Comparison of ENCODE assay signal across 10 mouse cellular contexts in genomic region chr7:27315958-27316357, GRCm38 (mm10). TPM values are rescaled to one million over a fixed set of nuclear protein-coding genes. Genes with fewer than 3 reads are reported as not detected.
A peak's percentile ranks its signal among the peaks of the same experiment; 100 is the strongest.
DNase-seq lines count a peak whose midpoint lies in the region; ATAC-seq and TF ChIP-seq lines count a peak whose summit lies in the region.
"Had no signal": no experiment of that assay in that cellular context is flagged by ENCODE, and none has a peak within 500 bp of the region (broad histone marks: within the 10 kb centered on the region; RNA-seq: fewer than 3 reads in every experiment).

No protein-coding gene starts in this region.

- H3K27ac ChIP-seq in hindbrain, embryonic 10.5 days, result peak overlapping the region; percentile 64; the same call in 1 of the 2 replicates
- H3K27ac ChIP-seq in hindbrain, embryonic 11.5 days (ENCODE audit: low read depth, low read length), result no peak overlapping the region
- H3K27ac ChIP-seq in embryonic facial prominence, embryonic 13.5 days, result no peak overlapping the region
- 0 out of 2 replicates have a peak overlapping the region, but pooled peaks have one; percentile 8 for H3K27ac ChIP-seq in hindbrain, embryonic 15.5 days (replicated peaks)
- H3K27ac ChIP-seq in midbrain, postnatal 0 days (ENCODE audit: low read depth, low read length), result no peak overlapping the region
- H3K27ac ChIP-seq: embryonic facial prominence, embryonic 12.5 days had no signal

- 37% methylated on average over 7 of the region's 7 CpGs for WGBS in hindbrain, embryonic 10.5 days
- WGBS in hindbrain, embryonic 11.5 days, result 35% methylated on average over 7 of the region's 7 CpGs
- WGBS in embryonic facial prominence, embryonic 13.5 days, result 23% methylated on average over 7 of the region's 7 CpGs
- 22% methylated on average over 7 of the region's 7 CpGs for WGBS in hindbrain, embryonic 15.5 days
- 22% methylated on average over 7 of the region's 7 CpGs for WGBS in midbrain, postnatal 0 days

- H3K27me3 ChIP-seq in hindbrain, embryonic 10.5 days (ENCODE audit: insufficient read depth, poor library complexity, severe bottlenecking), result peaks cover 14% of the 10 kb centered on the region
- H3K27me3 ChIP-seq in hindbrain, embryonic 11.5 days (ENCODE audit: control insufficient read depth, insufficient read depth, low read length), result 0 out of 2 replicates have a peak, but pooled peaks cover 2% of the 10 kb centered on the region
- peaks cover 10% of the 10 kb centered on the region for H3K27me3 ChIP-seq in embryonic facial prominence, embryonic 13.5 days
- peaks cover 4% of the 10 kb centered on the region; the same call in 1 of the 2 replicates for H3K27me3 ChIP-seq in hindbrain, embryonic 15.5 days
- no peaks in the 10 kb centered on the region for H3K27me3 ChIP-seq in midbrain, postnatal 0 days (ENCODE audit: insufficient read depth, low read length)

- peak; percentile 61 for DNase-seq in hindbrain, embryonic 10.5 days (ENCODE audit: low spot score)
- no peak for DNase-seq in hindbrain, embryonic 11.5 days (ENCODE audit: low spot score)
- DNase-seq in midbrain, postnatal 0 days (ENCODE audit: low spot score), result peak; percentile 87
- no peak for DNase-seq in adrenal gland, postnatal 25 days
- no peak for DNase-seq in urinary bladder, adult 2 months (ENCODE audit: low spot score)
- DNase-seq in layer of hippocampus, adult 9-11 months, result no peak
- DNase-seq: lung, embryonic 14.5 days had no signal

- peaks cover 16% of the 10 kb centered on the region for H3K9me3 ChIP-seq in hindbrain, embryonic 10.5 days
- no peaks in the 10 kb centered on the region; the same call in 1 of the 2 replicates for H3K9me3 ChIP-seq in hindbrain, embryonic 11.5 days (ENCODE audit: control insufficient read depth, low read length)
- peaks cover 10% of the 10 kb centered on the region; the same call in 1 of the 2 replicates for H3K9me3 ChIP-seq in embryonic facial prominence, embryonic 13.5 days
- no peaks in the 10 kb centered on the region for H3K9me3 ChIP-seq in hindbrain, embryonic 15.5 days
- no peaks in the 10 kb centered on the region for H3K9me3 ChIP-seq in midbrain, postnatal 0 days (ENCODE audit: low read length)

- H3K4me2 ChIP-seq in hindbrain, embryonic 11.5 days (replicated peaks; ENCODE audit: low read depth, low read length), result no peak overlapping the region
- H3K4me2 ChIP-seq in embryonic facial prominence, embryonic 13.5 days, result no peak overlapping the region
- H3K4me2 ChIP-seq in hindbrain, embryonic 15.5 days, result no peak overlapping the region
- no peak overlapping the region for H3K4me2 ChIP-seq in midbrain, postnatal 0 days (ENCODE audit: low read depth, low read length, poor library complexity, severe bottlenecking)
- H3K4me2 ChIP-seq: embryonic facial prominence, embryonic 12.5 days; lung, embryonic 14.5 days had no signal

- H3K36me3 ChIP-seq in hindbrain, embryonic 10.5 days, result peaks cover 9% of the 10 kb centered on the region; the same call in 1 of the 2 replicates
- no peaks in the 10 kb centered on the region for H3K36me3 ChIP-seq in hindbrain, embryonic 11.5 days (ENCODE audit: control insufficient read depth, insufficient read depth, low read length)
- H3K36me3 ChIP-seq in embryonic facial prominence, embryonic 13.5 days, result peaks cover 29% of the 10 kb centered on the region
- peaks cover 14% of the 10 kb centered on the region for H3K36me3 ChIP-seq in hindbrain, embryonic 15.5 days
- H3K36me3 ChIP-seq in midbrain, postnatal 0 days (ENCODE audit: insufficient read depth, low read length), result no peaks in the 10 kb centered on the region; the same call in none of the 2 replicates

- no peak for TF ChIP-seq CTCF in midbrain, postnatal 0 days (IDR thresholded peaks at IDR 0.05)

- H3K9ac ChIP-seq in hindbrain, embryonic 11.5 days (ENCODE audit: low read depth, low read length), result no peak overlapping the region
- 0 out of 2 replicates have a peak overlapping the region, but pooled peaks have one; percentile 44 for H3K9ac ChIP-seq in embryonic facial prominence, embryonic 13.5 days
- H3K9ac ChIP-seq in hindbrain, embryonic 15.5 days, result no peak overlapping the region
- no peak overlapping the region for H3K9ac ChIP-seq in midbrain, postnatal 0 days (replicated peaks; ENCODE audit: low read length, poor library complexity, severe bottlenecking)
- H3K9ac ChIP-seq: embryonic facial prominence, embryonic 12.5 days; lung, embryonic 14.5 days had no signal

- H3K4me1 ChIP-seq in hindbrain, embryonic 10.5 days (replicated peaks), result peaks cover 9% of the 10 kb centered on the region
- H3K4me1 ChIP-seq in hindbrain, embryonic 11.5 days (replicated peaks; ENCODE audit: control insufficient read depth, insufficient read depth, low read length), result no peaks in the 10 kb centered on the region; the same call in 1 of the 2 replicates
- H3K4me1 ChIP-seq in embryonic facial prominence, embryonic 13.5 days, result peaks cover 8% of the 10 kb centered on the region
- H3K4me1 ChIP-seq in hindbrain, embryonic 15.5 days (replicated peaks), result 0 out of 2 replicates have a peak, but pooled peaks cover 4% of the 10 kb centered on the region
- H3K4me1 ChIP-seq in midbrain, postnatal 0 days (ENCODE audit: insufficient read depth, low read length), result no peaks in the 10 kb centered on the region
- H3K4me1 ChIP-seq: embryonic facial prominence, embryonic 12.5 days had no signal

- H3K4me3 ChIP-seq in hindbrain, embryonic 10.5 days, result no peak overlapping the region; the same call in 1 of the 2 replicates
- H3K4me3 ChIP-seq in hindbrain, embryonic 11.5 days (ENCODE audit: low read depth, low read length), result no peak overlapping the region
- H3K4me3 ChIP-seq in embryonic facial prominence, embryonic 13.5 days, result no peak overlapping the region
- no peak overlapping the region for H3K4me3 ChIP-seq in hindbrain, embryonic 15.5 days
- H3K4me3 ChIP-seq in midbrain, postnatal 0 days (ENCODE audit: low read depth, low read length), result no peak overlapping the region
- H3K4me3 ChIP-seq: embryonic facial prominence, embryonic 12.5 days had no signal

- no peak for ATAC-seq in hindbrain, embryonic 11.5 days (ENCODE audit: low FRiP score)
- ATAC-seq in embryonic facial prominence, embryonic 13.5 days (ENCODE audit: insufficient number of reproducible peaks, insufficient read depth, low FRiP score, low TSS enrichment, low read depth), result no peak
- ATAC-seq in hindbrain, embryonic 15.5 days (ENCODE audit: low FRiP score, low read depth), result peak; percentile 75
- ATAC-seq in midbrain, postnatal 0 days (ENCODE audit: low FRiP score), result peak; percentile 68; the same call in 1 of the 2 replicates

RNA-seq across cellular contexts. Expression of gene Ltbp4, which starts 21.5 kb away (rescaled TPM):
- 5.8 and 7.5 TPM in 2 replicates for polyA plus RNA-seq in hindbrain, embryonic 10.5 days (2016; fragmentation: Nextera tagmentation; extraction: Ambion mirVana)
- 2.4 and 3.9 TPM in 2 replicates for polyA plus RNA-seq in hindbrain, embryonic 11.5 days (2014; fragmentation: Nextera tagmentation; extraction: Ambion mirVana)
- 32.0 and 40.3 TPM in 2 replicates for polyA plus RNA-seq in embryonic facial prominence, embryonic 13.5 days (2015; fragmentation: Nextera tagmentation; extraction: Ambion mirVana)
- 12.9 and 13.9 TPM in 2 replicates for polyA plus RNA-seq in hindbrain, embryonic 15.5 days (2015; fragmentation: Nextera tagmentation; extraction: Ambion mirVana)
- 25.3 and 44.3 TPM in 2 replicates for total RNA-seq in midbrain, postnatal 0 days (2014; rRNA removed)
- 13.6 and 16.0 TPM in 2 replicates for polyA plus RNA-seq in midbrain, postnatal 0 days (2015; fragmentation: Nextera tagmentation; extraction: Ambion mirVana)
- 62.9 and 66.6 TPM in 2 replicates for total RNA-seq in adrenal gland, postnatal 25 days (2021)
- polyA plus RNA-seq in urinary bladder, adult 2 months (2012; rRNA removed), result 176 and 335 TPM in 2 replicates

RNA-seq across cellular contexts. Expression of gene Shkbp1, which starts 39.9 kb away (rescaled TPM):
- 76.3 and 87.4 TPM in 2 replicates for polyA plus RNA-seq in hindbrain, embryonic 10.5 days (2016; fragmentation: Nextera tagmentation; extraction: Ambion mirVana)
- 51.5 and 56.7 TPM in 2 replicates for polyA plus RNA-seq in hindbrain, embryonic 11.5 days (2014; fragmentation: Nextera tagmentation; extraction: Ambion mirVana)
- 61.5 and 70.6 TPM in 2 replicates for polyA plus RNA-seq in embryonic facial prominence, embryonic 13.5 days (2015; fragmentation: Nextera tagmentation; extraction: Ambion mirVana)
- polyA plus RNA-seq in hindbrain, embryonic 15.5 days (2015; fragmentation: Nextera tagmentation; extraction: Ambion mirVana), result 42.8 and 46.6 TPM in 2 replicates
- total RNA-seq in midbrain, postnatal 0 days (2014; rRNA removed), result 36.3 and 42.7 TPM in 2 replicates
- 24.1 and 25.1 TPM in 2 replicates for polyA plus RNA-seq in midbrain, postnatal 0 days (2015; fragmentation: Nextera tagmentation; extraction: Ambion mirVana)
- 23.3 and 28.6 TPM in 2 replicates for total RNA-seq in adrenal gland, postnatal 25 days (2021)
- polyA plus RNA-seq in urinary bladder, adult 2 months (2012; rRNA removed), result 39.4 and 46.5 TPM in 2 replicates

RNA-seq across cellular contexts. Expression of gene Gm20479, which starts 41.3 kb away (rescaled TPM):
- polyA plus RNA-seq in hindbrain, embryonic 10.5 days (2016; fragmentation: Nextera tagmentation; extraction: Ambion mirVana), result 0.50 TPM in 1 of 2 replicates, not detected in the other
- 0.33 and 0.57 TPM in 2 replicates for polyA plus RNA-seq in hindbrain, embryonic 11.5 days (2014; fragmentation: Nextera tagmentation; extraction: Ambion mirVana)
- not detected in 2 replicates for polyA plus RNA-seq in embryonic facial prominence, embryonic 13.5 days (2015; fragmentation: Nextera tagmentation; extraction: Ambion mirVana)
- polyA plus RNA-seq in hindbrain, embryonic 15.5 days (2015; fragmentation: Nextera tagmentation; extraction: Ambion mirVana), result not detected in 2 replicates
- not detected in 2 replicates for total RNA-seq in midbrain, postnatal 0 days (2014; rRNA removed)
- polyA plus RNA-seq in midbrain, postnatal 0 days (2015; fragmentation: Nextera tagmentation; extraction: Ambion mirVana), result not detected in 2 replicates
- total RNA-seq in adrenal gland, postnatal 25 days (2021), result 0.91 TPM in 1 of 2 replicates, not detected in the other
- 0.43 and 0.67 TPM in 2 replicates for polyA plus RNA-seq in urinary bladder, adult 2 months (2012; rRNA removed)

RNA-seq across cellular contexts. Expression of gene Numbl, which starts 57.7 kb away (rescaled TPM):
- polyA plus RNA-seq in hindbrain, embryonic 10.5 days (2016; fragmentation: Nextera tagmentation; extraction: Ambion mirVana), result 28.9 and 53.1 TPM in 2 replicates
- polyA plus RNA-seq in hindbrain, embryonic 11.5 days (2014; fragmentation: Nextera tagmentation; extraction: Ambion mirVana), result 19.8 and 22.7 TPM in 2 replicates
- 33.8 and 35.7 TPM in 2 replicates for polyA plus RNA-seq in embryonic facial prominence, embryonic 13.5 days (2015; fragmentation: Nextera tagmentation; extraction: Ambion mirVana)
- polyA plus RNA-seq in hindbrain, embryonic 15.5 days (2015; fragmentation: Nextera tagmentation; extraction: Ambion mirVana), result 57.8 and 67.5 TPM in 2 replicates
- 111 and 147 TPM in 2 replicates for total RNA-seq in midbrain, postnatal 0 days (2014; rRNA removed)
- polyA plus RNA-seq in midbrain, postnatal 0 days (2015; fragmentation: Nextera tagmentation; extraction: Ambion mirVana), result 59.8 and 60.9 TPM in 2 replicates
- 8.4 and 12.6 TPM in 2 replicates for total RNA-seq in adrenal gland, postnatal 25 days (2021)
- 44.1 and 47.3 TPM in 2 replicates for polyA plus RNA-seq in urinary bladder, adult 2 months (2012; rRNA removed)

Comparison
In these comparisons a context has a peak if more than half of its experiments do, and no peak if none do; other contexts are left out.
1. DNase-seq: peak in hindbrain, embryonic 10.5 days (single experiment) and midbrain, postnatal 0 days (single experiment); none in hindbrain, embryonic 11.5 days (single experiment), adrenal gland, postnatal 25 days (single experiment), urinary bladder, adult 2 months (single experiment) and layer of hippocampus, adult 9-11 months (single experiment).
2. H3K27ac ChIP-seq: peak in hindbrain, embryonic 10.5 days (single experiment) and hindbrain, embryonic 15.5 days (single experiment); none in hindbrain, embryonic 11.5 days (single experiment), embryonic facial prominence, embryonic 13.5 days (single experiment) and midbrain, postnatal 0 days (single experiment).
3. ATAC-seq: peak in hindbrain, embryonic 15.5 days (single experiment) and midbrain, postnatal 0 days (single experiment); none in hindbrain, embryonic 11.5 days (single experiment) and embryonic facial prominence, embryonic 13.5 days (single experiment).